Mouse (Mus musculus) small intestine, adult 2 months (tissue): ENCODE results near the gene Sycp3. TPM values are rescaled to one million over a fixed set of nuclear protein-coding genes. Genes with fewer than 3 reads are reported as not detected.

Experiments
- H3K27ac ChIP-seq: fragments of 200-500 bp; 2 replicates; pipeline ENCODE4 v1.5.1; 2012; ENCODE audit warnings: low read depth, low read length, control low read depth, inconsistent platforms; ENCODE audit not compliant: insufficient read depth
- H3K27me3 ChIP-seq: fragments of 200-500 bp; 2 replicates; pipeline ENCODE4 v1.6.1; 2012; ENCODE audit warnings: mild to moderate bottlenecking, moderate library complexity, low read length, inconsistent platforms; ENCODE audit not compliant: control insufficient read depth, insufficient read depth
- H3K36me3 ChIP-seq: fragments of 200-500 bp; 2 replicates; pipeline ENCODE4 v1.6.1; 2012; ENCODE audit warnings: mild to moderate bottlenecking, low read length, control low read depth, inconsistent platforms; ENCODE audit not compliant: control insufficient read depth, insufficient read depth
- H3K4me1 ChIP-seq: fragments of 200-500 bp; 2 replicates; pipeline ENCODE4 v1.6.1; 2012; ENCODE audit warnings: low read length, inconsistent platforms, mixed read lengths; ENCODE audit not compliant: control insufficient read depth, insufficient read depth, insufficient read length
- H3K4me3 ChIP-seq: fragments of 200-500 bp; 2 replicates; pipeline ENCODE4 v1.5.1; 2012; ENCODE audit warnings: low read depth, mild to moderate bottlenecking, control low read depth, inconsistent platforms, low read length, moderate library complexity
- CTCF ChIP-seq: fragments of 200-500 bp; IDR thresholded peaks from 2 replicates; pipeline ENCODE4 v1.5.1; 2012; ENCODE audit warnings: low read depth, mild to moderate bottlenecking, control low read depth, inconsistent platforms, low read length, moderate library complexity, mixed read lengths; ENCODE audit not compliant: insufficient replicate concordance, insufficient read length; ENCODE audit errors: extremely low read depth
- POLR2A ChIP-seq: fragments of 200-500 bp; IDR thresholded peaks from 2 replicates; pipeline ENCODE4 v1.6.1; 2012; ENCODE audit warnings: low read depth, mild to moderate bottlenecking, control low read depth, inconsistent platforms, low read length, moderate library complexity
- WGBS: fragments of 180-500 bp; shearing (Covaris S2); methylation state at CpG from one replicate; pipeline ENCODE4 v1.1.7; 2018; 5-methylcytosine and 5-hydroxymethylcytosine counted together
- polyA plus RNA-seq: library from polyadenylated mRNA; depleted of rRNA; stranded (reverse); fragments of >200 nt; gene quantifications from 2 replicates; pipeline ENCODE4 v1.2.3, GENCODE M21; 2012; rRNA removed

The Sycp3 gene
- not detected in 2 replicates for polyA plus RNA-seq

DNA sequence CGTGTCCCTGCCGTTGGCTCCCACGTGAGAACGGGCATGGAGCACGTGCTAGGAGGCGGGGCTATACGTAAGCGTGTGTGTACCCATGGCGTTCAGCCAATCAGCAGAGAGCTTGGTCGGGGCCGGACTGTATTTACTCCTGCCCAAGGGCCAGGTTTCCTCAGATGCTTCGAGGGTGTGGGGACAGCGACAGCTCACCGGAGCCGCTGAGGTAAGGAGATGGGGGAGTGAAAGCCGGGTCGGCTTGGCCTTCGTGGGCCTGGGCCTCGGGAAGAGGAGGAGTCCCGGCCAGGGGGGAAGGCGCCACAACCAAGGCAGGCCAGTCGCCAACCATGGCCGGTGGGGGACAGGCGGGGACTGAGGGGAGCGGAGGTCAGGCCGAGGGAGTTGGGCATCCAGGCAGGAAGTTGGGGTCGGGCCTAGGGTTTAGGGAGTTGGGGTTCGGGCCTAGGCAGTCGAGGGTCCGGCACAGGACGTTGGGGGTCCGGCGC is at the start of gene Sycp3:
TSS of gene Sycp3 (plus strand) at position 68 of the 491 bp plus-strand sequence.
- TF ChIP-seq POLR2A (no peak), CTCF (no peak)
- Histone ChIP-seq H3K4me1 (peaks cover 4% of the 10 kb centered on the region), H3K27me3 (no peaks in the 10 kb centered on the region), H3K36me3 (0 out of 2 replicates have a peak, but pooled peaks cover under 1% of the 10 kb centered on the region), H3K4me3 (no peak within 1 kb of the TSS), H3K27ac (no peak within 1 kb of the TSS)
- 84% methylated on average over 33 of the region's 33 CpGs for WGBS

DNA sequence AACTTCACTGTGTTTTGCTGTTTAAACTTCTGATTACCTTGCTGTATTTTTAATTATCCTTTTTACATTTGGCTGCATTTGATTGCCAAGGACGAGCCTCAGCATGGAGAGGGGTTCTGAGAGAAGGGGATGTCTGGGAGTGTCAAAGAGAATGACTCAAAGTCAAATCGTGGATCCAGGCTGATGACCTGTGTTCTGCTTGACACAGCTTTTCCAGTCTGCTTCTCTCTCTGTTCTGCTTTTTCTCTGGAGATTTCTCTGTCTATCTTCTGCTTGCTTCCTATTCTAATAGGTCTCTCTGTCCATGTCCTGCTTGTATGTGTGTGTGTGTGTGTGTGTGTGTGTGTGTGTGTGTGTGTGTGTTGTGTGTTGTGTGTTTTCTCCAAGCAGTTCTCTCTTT is 49.6 kb upstream of the Sycp3 start:
- H3K4me3 ChIP-seq: no peak overlapping the region
- TF ChIP-seq CTCF: no peak
- TF ChIP-seq POLR2A: no peak
- H3K36me3 ChIP-seq: peaks cover 7% of the 10 kb centered on the region
- 59% methylated on average over 2 of the region's 2 CpGs for WGBS
- H3K27me3 ChIP-seq: no peaks in the 10 kb centered on the region
- H3K27ac ChIP-seq: no peak overlapping the region
- 0 out of 2 replicates have a peak, but pooled peaks cover 1% of the 10 kb centered on the region for H3K4me1 ChIP-seq

DNA sequence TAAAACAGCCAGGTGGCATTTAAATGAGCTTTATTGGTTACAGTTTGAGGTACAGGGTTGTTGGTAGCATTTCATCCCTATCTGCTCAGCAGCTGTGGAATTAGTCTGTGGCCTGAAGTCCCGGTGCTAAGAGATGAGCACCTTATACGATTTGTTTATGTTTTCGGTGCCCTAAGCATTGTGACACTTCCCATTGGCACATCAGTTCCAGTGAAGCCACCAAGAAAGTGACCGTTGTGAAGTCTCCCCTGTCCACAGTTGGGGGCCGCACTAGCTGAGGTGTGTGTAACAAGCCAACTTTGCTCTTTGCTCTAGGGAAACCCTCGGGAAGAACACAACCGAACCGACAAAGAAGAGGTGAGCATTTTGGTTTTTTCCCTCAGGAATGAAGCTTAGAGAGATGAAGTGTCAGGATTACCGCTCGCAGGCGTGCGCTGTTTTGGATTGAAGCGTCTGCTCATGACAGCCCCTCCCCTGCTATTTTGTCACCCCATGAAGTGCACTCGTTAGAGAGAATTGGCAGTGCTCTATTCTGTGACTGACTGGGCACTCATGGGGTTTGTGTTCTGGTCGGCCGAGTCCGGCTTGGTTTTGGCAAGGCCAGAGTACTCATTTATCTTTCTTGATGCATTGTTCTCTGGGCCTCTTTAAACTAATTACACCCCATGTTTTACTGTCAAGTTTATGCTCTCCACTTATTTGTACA is 46.9 kb upstream of the Sycp3 start:
- TF ChIP-seq CTCF: no peak
- TF ChIP-seq POLR2A: no peak
- H3K4me3 ChIP-seq: no peak overlapping the region
- no peak overlapping the region for H3K27ac ChIP-seq
- 82% methylated on average over 17 of the region's 17 CpGs for WGBS
- peaks cover 16% of the 10 kb centered on the region for H3K36me3 ChIP-seq
- no peaks in the 10 kb centered on the region for H3K27me3 ChIP-seq
- 0 out of 2 replicates have a peak, but pooled peaks cover 1% of the 10 kb centered on the region for H3K4me1 ChIP-seq

- no peak for TF ChIP-seq POLR2A
- no peak for TF ChIP-seq CTCF
- 80% methylated on average over 5 of the region's 5 CpGs for WGBS
- H3K27ac ChIP-seq: no peak overlapping the region
- H3K4me1 ChIP-seq: no peaks in the 10 kb centered on the region; the same call in 1 of the 2 replicates
- H3K4me3 ChIP-seq: no peak overlapping the region
- H3K36me3 ChIP-seq: peaks cover 32% of the 10 kb centered on the region
- H3K27me3 ChIP-seq: no peaks in the 10 kb centered on the region
Measured at GRCm38 (mm10) chr10:88417686-88418085, 41.7 kb upstream of the Sycp3 start.

- H3K36me3 ChIP-seq: peaks cover 27% of the 10 kb centered on the region
- no peak overlapping the region for H3K4me3 ChIP-seq
- 78% methylated on average over 11 of the region's 11 CpGs for WGBS
- H3K4me1 ChIP-seq: no peaks in the 10 kb centered on the region; the same call in 1 of the 2 replicates
- H3K27ac ChIP-seq: peak overlapping the region; percentile 68
- TF ChIP-seq CTCF (no peak), POLR2A (no peak)
- no peaks in the 10 kb centered on the region for H3K27me3 ChIP-seq
Measured at GRCm38 (mm10) chr10:88420141-88420541, 39.2 kb upstream of the Sycp3 start.

DNA sequence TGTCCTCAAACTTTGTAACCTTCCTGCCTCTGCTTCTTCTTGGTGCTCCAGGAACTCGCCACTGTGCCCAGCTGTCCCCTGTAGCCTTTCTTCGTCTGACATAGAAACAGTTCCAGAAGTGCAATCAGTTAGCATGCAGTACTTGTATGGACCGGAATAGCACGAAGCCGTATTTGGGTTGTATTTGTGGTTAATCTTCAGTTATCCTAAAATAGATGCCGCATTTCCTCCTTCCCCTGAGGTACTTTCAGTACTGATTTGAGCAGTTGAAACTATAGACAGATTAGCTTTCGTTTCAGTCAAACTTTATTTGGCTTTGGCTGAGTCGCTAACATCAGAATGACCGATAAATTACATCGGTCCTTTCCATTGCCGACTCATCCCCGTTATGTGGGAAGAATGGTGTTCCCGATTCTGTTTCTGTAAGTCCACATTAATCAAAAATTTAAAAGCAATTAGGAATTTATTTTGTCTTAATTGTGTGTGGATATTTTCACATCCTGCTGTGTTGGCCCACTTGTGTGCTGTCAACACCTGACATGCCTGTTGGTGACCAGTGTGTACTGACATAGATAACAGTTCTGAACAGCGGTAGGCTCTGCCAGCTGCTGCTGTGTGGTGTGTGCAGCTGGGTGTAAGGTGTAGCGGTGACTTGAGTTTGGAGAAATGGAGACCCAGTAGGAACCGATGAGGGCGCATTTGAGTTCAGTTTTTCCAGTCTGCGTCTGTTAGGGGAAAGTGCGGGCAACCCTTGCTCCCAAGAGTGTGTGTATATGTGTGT is 38.5 kb upstream of the Sycp3 start:
- TF ChIP-seq POLR2A: no peak
- peaks cover 21% of the 10 kb centered on the region for H3K36me3 ChIP-seq
- H3K27ac ChIP-seq: peak overlapping the region; percentile 68
- H3K4me1 ChIP-seq: no peaks in the 10 kb centered on the region; the same call in 1 of the 2 replicates
- H3K4me3 ChIP-seq: no peak overlapping the region
- WGBS: 84% methylated on average over 19 of the region's 19 CpGs
- no peaks in the 10 kb centered on the region for H3K27me3 ChIP-seq

DNA sequence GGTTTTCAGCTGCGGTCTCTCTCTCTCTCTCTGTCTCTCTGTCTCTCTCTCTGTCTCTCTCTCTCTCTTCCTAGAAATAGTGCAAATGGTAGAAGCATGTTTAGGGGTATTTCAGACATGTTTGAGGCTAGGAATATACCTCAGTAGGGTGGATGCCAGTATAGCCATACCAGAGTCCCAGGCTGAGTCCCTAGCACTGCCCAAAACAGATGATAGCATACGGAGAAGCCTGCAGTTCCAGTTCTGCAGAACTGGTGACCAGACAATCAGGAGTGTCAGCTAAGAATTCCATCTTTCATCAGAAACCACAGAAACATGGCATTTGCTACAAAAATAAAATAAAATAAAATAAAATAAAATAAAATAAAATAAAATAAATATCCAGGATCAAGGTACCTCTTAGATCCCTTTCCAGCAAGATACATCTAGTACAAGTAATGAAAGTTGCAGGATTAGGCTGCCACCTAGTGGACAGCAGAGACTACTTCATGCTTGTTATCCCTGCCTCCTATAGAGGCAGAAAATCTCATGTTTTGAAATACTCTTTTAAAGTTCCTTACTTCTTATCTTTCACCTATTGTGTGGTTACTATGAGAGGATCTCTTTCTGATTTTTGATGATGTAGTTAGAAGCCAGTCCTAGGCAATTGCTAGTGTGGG is 33.1 kb upstream of the Sycp3 start:
- WGBS: 90% methylated on average over 2 of the region's 2 CpGs
- H3K27me3 ChIP-seq: no peaks in the 10 kb centered on the region
- H3K27ac ChIP-seq: no peak overlapping the region
- no peaks in the 10 kb centered on the region for H3K4me1 ChIP-seq
- TF ChIP-seq CTCF (no peak), POLR2A (no peak)
- H3K36me3 ChIP-seq: peaks cover 34% of the 10 kb centered on the region
- H3K4me3 ChIP-seq: no peak overlapping the region
